Mouse (Mus musculus): ENCODE measurements around the gene Txn2.

Gene Txn2

GRCm38 (mm10) chr15:77906545-77906944 is 22.3 kb downstream of the Txn2 start:
- no peak for DNase-seq (ENCODE audit: low read depth)

- DNase-seq (ENCODE audit: low read depth) = peak; percentile 25
These were observed 22.7 kb downstream of the Txn2 start for GRCm38 (mm10) chr15:77906081-77906480.

- DNase-seq (ENCODE audit: low read depth) = peak; percentile 76
These were observed 23.4 kb downstream of the Txn2 start for GRCm38 (mm10) chr15:77905275-77905970.

- peak; percentile 71 for DNase-seq (ENCODE audit: low read depth)
These were observed 24.4 kb downstream of the Txn2 start for GRCm38 (mm10) chr15:77904363-77904892.

GRCm38 (mm10) chr15:77903176-77903575 is 25.6 kb downstream of the Txn2 start:
- no peak for DNase-seq (ENCODE audit: low read depth)

GRCm38 (mm10) chr15:77894926-77895325 is 33.9 kb downstream of the Txn2 start:
- peak; percentile 62 for DNase-seq (ENCODE audit: low read depth)

- no peak for DNase-seq (ENCODE audit: low read depth)
These were observed 35.5 kb downstream of the Txn2 start for GRCm38 (mm10) chr15:77893292-77893691.

- DNase-seq (ENCODE audit: low read depth) = no peak
These were observed 36.4 kb downstream of the Txn2 start for GRCm38 (mm10) chr15:77892420-77892819.

GRCm38 (mm10) chr15:77891766-77892165 is 37.0 kb downstream of the Txn2 start:
- no peak for DNase-seq (ENCODE audit: low read depth)

GRCm38 (mm10) chr15:77889761-77890422 is 38.9 kb downstream of the Txn2 start:
- no peak for DNase-seq (ENCODE audit: low read depth)

- no peak for DNase-seq (ENCODE audit: low read depth)
These were observed 40.5 kb downstream of the Txn2 start for GRCm38 (mm10) chr15:77888286-77888685.

- peak; percentile 66 for DNase-seq (ENCODE audit: low read depth)
These were observed 41.7 kb downstream of the Txn2 start for GRCm38 (mm10) chr15:77887093-77887488.

- DNase-seq (ENCODE audit: low read depth) = no peak
These were observed 42.3 kb downstream of the Txn2 start for GRCm38 (mm10) chr15:77886369-77887092.

- DNase-seq (ENCODE audit: low read depth) = no peak
These were observed 42.9 kb downstream of the Txn2 start for GRCm38 (mm10) chr15:77885945-77886344.

GRCm38 (mm10) chr15:77885159-77885558 is 43.6 kb downstream of the Txn2 start:
- DNase-seq (ENCODE audit: low read depth) = no peak

GRCm38 (mm10) chr15:77883697-77884010 is 45.2 kb downstream of the Txn2 start:
- DNase-seq (ENCODE audit: low read depth) = no peak

- no peak for DNase-seq (ENCODE audit: low read depth)
These were observed 45.8 kb downstream of the Txn2 start for GRCm38 (mm10) chr15:77882797-77883696.

GRCm38 (mm10) chr15:77882297-77882696 is 46.5 kb downstream of the Txn2 start:
- no peak for DNase-seq (ENCODE audit: low read depth)

- no peak for DNase-seq (ENCODE audit: low read depth)
These were observed 47.1 kb downstream of the Txn2 start for GRCm38 (mm10) chr15:77881698-77882097.

- DNase-seq (ENCODE audit: low read depth) = no peak
These were observed 48.1 kb downstream of the Txn2 start for GRCm38 (mm10) chr15:77880738-77881137.

GRCm38 (mm10) chr15:77879756-77880155 is 49.0 kb downstream of the Txn2 start:
- no peak for DNase-seq (ENCODE audit: low read depth)

GRCm38 (mm10) chr15:77877209-77877608 is 51.6 kb downstream of the Txn2 start:
- peak; percentile 78 for DNase-seq (ENCODE audit: low read depth)
